Mouse (Mus musculus) lung, adult 2 months (tissue): Measurements from ENCODE around the gene F3.
"Not testable (repeated sequence)": the region's sequence is repeated elsewhere in the genome, so short reads cannot be mapped to it uniquely, and the experiment has no call there.

Experiments used
- CTCF ChIP-seq: fragments of 200-500 bp; IDR thresholded peaks from 2 replicates; pipeline ENCODE4 v1.5.1; 2011; ENCODE audit warnings: mild to moderate bottlenecking, low read length, control low read depth; ENCODE audit not compliant: insufficient read depth
- POLR2A ChIP-seq: fragments of 200-500 bp; IDR thresholded peaks from 2 replicates; pipeline ENCODE4 v1.6.1; 2011; ENCODE audit warnings: low read depth, mild to moderate bottlenecking, control low read depth, low read length, borderline replicate concordance; ENCODE audit errors: extremely low read depth

DNA sequence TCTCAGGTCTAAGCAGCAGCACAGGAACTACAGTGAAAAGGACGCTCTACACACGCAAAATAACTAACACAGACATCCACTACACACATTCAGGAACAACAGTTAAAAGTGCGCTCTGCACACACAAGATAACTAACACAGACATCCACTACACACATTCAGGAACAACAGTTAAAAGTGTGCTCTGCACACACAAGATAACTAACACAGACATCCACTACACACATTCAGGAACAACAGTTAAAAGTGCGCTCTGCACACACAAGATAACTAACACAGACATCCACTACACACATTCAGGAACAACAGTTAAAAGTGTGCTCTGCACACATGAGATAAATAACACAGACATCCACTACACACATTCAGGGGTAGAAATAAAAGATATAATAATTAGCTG lies 50.0 kb downstream of the F3 start:
- not testable (repeated sequence) for TF ChIP-seq CTCF, POLR2A
